8 mouse cellular contexts compared by ENCODE assay signal in genomic region chr17:35240384-35241304, GRCm38 (mm10). TPM values are rescaled to one million over a fixed set of nuclear protein-coding genes. Genes with fewer than 3 reads are reported as not detected.
DNase-seq lines count a peak whose midpoint lies in the region; ATAC-seq and TF ChIP-seq lines count a peak whose summit lies in the region.

No protein-coding gene starts in this region.

- 33% methylated on average over 12 of the region's 12 CpGs for WGBS in embryonic facial prominence, embryonic 11.5 days
- WGBS in hindbrain, embryonic 16.5 days = 30% methylated on average over 12 of the region's 12 CpGs
- 58% methylated on average over 12 of the region's 12 CpGs for WGBS in macrophage (ENCODE audit: missing documents)

- H3K4me1 ChIP-seq in embryonic facial prominence, embryonic 11.5 days (ENCODE audit: control insufficient read depth, insufficient read depth, low read length) = peaks cover 5% of the 10 kb centered on the region
- H3K4me1 ChIP-seq in hindbrain, embryonic 16.5 days (ENCODE audit: control insufficient read depth, insufficient read depth, low read depth, low read length) = peaks cover 41% of the 10 kb centered on the region

- no peaks in the 10 kb centered on the region for H3K9me3 ChIP-seq in embryonic facial prominence, embryonic 11.5 days (replicated peaks; ENCODE audit: control insufficient read depth, low read length)
- no peaks in the 10 kb centered on the region for H3K9me3 ChIP-seq in hindbrain, embryonic 16.5 days (ENCODE audit: control insufficient read depth, low read length)

- H3K27ac ChIP-seq in layer of hippocampus, adult 2 months = peak overlapping the region; percentile 100
- peak overlapping the region; percentile 52 for H3K27ac ChIP-seq in embryonic facial prominence, embryonic 11.5 days (replicated peaks; ENCODE audit: low read depth, low read length)
- H3K27ac ChIP-seq in hindbrain, embryonic 16.5 days (ENCODE audit: low read depth, low read length) = peak overlapping the region; percentile 89
- peak overlapping the region; percentile 92 for H3K27ac ChIP-seq in macrophage

- peak overlapping the region; percentile 88 for H3K4me2 ChIP-seq in embryonic facial prominence, embryonic 11.5 days (ENCODE audit: low read depth, low read length)
- peak overlapping the region; percentile 78 for H3K4me2 ChIP-seq in hindbrain, embryonic 16.5 days (ENCODE audit: low read length)

- no peak for DNase-seq in layer of hippocampus, adult 2 months (ENCODE audit: low spot score in 2 of 2)
- no peak for DNase-seq in layer of hippocampus, postnatal 10 days (ENCODE audit: low spot score in 2 of 2)
- no peak for DNase-seq in embryonic facial prominence, embryonic 11.5 days (ENCODE audit: low spot score)
- DNase-seq in yolk sac, embryonic 10.5 days (ENCODE audit: low spot score) = no peak
- no peak for DNase-seq in left cerebral cortex, adult 11 months (ENCODE audit: low spot score)
- DNase-seq in right cerebral cortex, postnatal 10 days (ENCODE audit: low spot score in 2 of 2) = no peak

- peaks cover 12% of the 10 kb centered on the region for H3K36me3 ChIP-seq in embryonic facial prominence, embryonic 11.5 days (replicated peaks; ENCODE audit: control insufficient read depth, insufficient read depth, low read depth, low read length)
- H3K36me3 ChIP-seq in hindbrain, embryonic 16.5 days (ENCODE audit: control insufficient read depth, insufficient read depth, low read length) = peaks cover 21% of the 10 kb centered on the region
- H3K36me3 ChIP-seq in macrophage (ENCODE audit: inconsistent target) = peaks cover 13% of the 10 kb centered on the region; the same call in 1 of the 2 replicates

- 0 out of 2 replicates have a peak, but pooled peaks have one; percentile 0 for ATAC-seq in embryonic facial prominence, embryonic 11.5 days (replicated peaks; ENCODE audit: insufficient number of reproducible peaks, low FRiP score, low TSS enrichment, low read depth)
- peak; percentile 1; the same call in 1 of the 2 replicates for ATAC-seq in hindbrain, embryonic 16.5 days

- H3K4me3 ChIP-seq in layer of hippocampus, adult 2 months = peak overlapping the region; percentile 95
- peak overlapping the region; percentile 93 for H3K4me3 ChIP-seq in embryonic facial prominence, embryonic 11.5 days (ENCODE audit: low read depth, low read length)
- H3K4me3 ChIP-seq in hindbrain, embryonic 16.5 days (ENCODE audit: low read length) = peak overlapping the region; percentile 69
- peak overlapping the region; percentile 29 for H3K4me3 ChIP-seq in macrophage (ENCODE audit: inconsistent target)

- no peaks in the 10 kb centered on the region for H3K27me3 ChIP-seq in embryonic facial prominence, embryonic 11.5 days (ENCODE audit: control insufficient read depth, insufficient read depth, low read length)
- no peaks in the 10 kb centered on the region for H3K27me3 ChIP-seq in hindbrain, embryonic 16.5 days (replicated peaks; ENCODE audit: control insufficient read depth, insufficient read depth, low read length)

- no peak for TF ChIP-seq CTCF in layer of hippocampus, adult 2 months (conservative IDR thresholded peaks at IDR 0.05)

- H3K79me2 ChIP-seq in macrophage (ENCODE audit: inconsistent target) = peaks cover 36% of the 10 kb centered on the region

- peak overlapping the region; percentile 52 for H3K9ac ChIP-seq in embryonic facial prominence, embryonic 11.5 days (replicated peaks; ENCODE audit: low read length)
- H3K9ac ChIP-seq in hindbrain, embryonic 16.5 days (ENCODE audit: low read depth, low read length) = peak overlapping the region; percentile 64

RNA-seq across cellular contexts. Expression of gene Ddx39b, which starts 0.9 kb away (rescaled TPM):
- total RNA-seq in layer of hippocampus, adult 2 months (2021) = 100 to 1,000 TPM; 230 to 239 TPM
- total RNA-seq in layer of hippocampus, postnatal 10 days (2021) = 100 to 1,000 TPM; 257 to 272 TPM
- polyA plus RNA-seq in embryonic facial prominence, embryonic 11.5 days (2014; fragmentation: Nextera tagmentation; extraction: Ambion mirVana) = 664 and 669 TPM in 2 replicates
- 331 and 355 TPM in 2 replicates for polyA plus RNA-seq in hindbrain, embryonic 16.5 days (2015; fragmentation: Nextera tagmentation; extraction: Ambion mirVana)
- 100 to 1,000 TPM; 305 to 692 (median 502) TPM for total RNA-seq in macrophage (2018; cell fraction: chromatin; rRNA removed)
- 100 to 1,000 TPM in 13 of 26 experiments, 10 to 100 TPM in 13; 75.9 to 135 (median 100) TPM for total RNA-seq in macrophage (2018; cell fraction: cytosol; rRNA removed)
- total RNA-seq in macrophage (2018; cell fraction: nucleus; rRNA removed) = 100 to 1,000 TPM; 313 to 609 (median 458) TPM
- 113 to 158 TPM (median 122 TPM) in 3 replicates for polyA plus RNA-seq in macrophage (2018)

RNA-seq across cellular contexts. Expression of gene Nfkbil1, which starts 5.1 kb away (rescaled TPM):
- 10 to 100 TPM; 13.3 to 15.1 TPM for total RNA-seq in layer of hippocampus, adult 2 months (2021)
- 10 to 100 TPM; 14.2 to 15.5 TPM for total RNA-seq in layer of hippocampus, postnatal 10 days (2021)
- polyA plus RNA-seq in embryonic facial prominence, embryonic 11.5 days (2014; fragmentation: Nextera tagmentation; extraction: Ambion mirVana) = 3.1 and 4.0 TPM in 2 replicates
- 9.8 and 10.1 TPM in 2 replicates for polyA plus RNA-seq in hindbrain, embryonic 16.5 days (2015; fragmentation: Nextera tagmentation; extraction: Ambion mirVana)
- total RNA-seq in macrophage (2018; cell fraction: chromatin; rRNA removed) = 10 to 100 TPM in 24 of 26 experiments, 1 to 10 TPM in 2; 6.7 to 47.8 (median 25.9) TPM
- total RNA-seq in macrophage (2018; cell fraction: cytosol; rRNA removed) = 10 to 100 TPM in 22 of 26 experiments, 1 to 10 TPM in 4; 8.7 to 22.2 (median 18.1) TPM
- total RNA-seq in macrophage (2018; cell fraction: nucleus; rRNA removed) = 10 to 100 TPM in 22 of 26 experiments, 1 to 10 TPM in 4; 8.6 to 27.7 (median 18.6) TPM
- polyA plus RNA-seq in macrophage (2018) = 8.3 to 16.7 TPM (median 14.8 TPM) in 3 replicates

RNA-seq across cellular contexts. Expression of gene Atp6v1g2, which starts 7.2 kb away (rescaled TPM):
- total RNA-seq in layer of hippocampus, adult 2 months (2021) = 100 to 1,000 TPM; 615 to 646 TPM
- total RNA-seq in layer of hippocampus, postnatal 10 days (2021) = 100 to 1,000 TPM; 310 to 356 TPM
- polyA plus RNA-seq in embryonic facial prominence, embryonic 11.5 days (2014; fragmentation: Nextera tagmentation; extraction: Ambion mirVana) = 6.2 and 7.9 TPM in 2 replicates
- 140 and 151 TPM in 2 replicates for polyA plus RNA-seq in hindbrain, embryonic 16.5 days (2015; fragmentation: Nextera tagmentation; extraction: Ambion mirVana)
- total RNA-seq in macrophage (2018; cell fraction: chromatin; rRNA removed) = 10 to 100 TPM in 18 of 26 experiments, 1 to 10 TPM in 8; 4.2 to 28.2 (median 14.3) TPM
- 1 to 10 TPM; 2.2 to 6.6 (median 3.8) TPM for total RNA-seq in macrophage (2018; cell fraction: cytosol; rRNA removed)
- 10 to 100 TPM in 10 of 26 experiments, 1 to 10 TPM in 16; 4.8 to 33.5 (median 8.2) TPM for total RNA-seq in macrophage (2018; cell fraction: nucleus; rRNA removed)
- 5.0 to 12.5 TPM (median 6.9 TPM) in 3 replicates for polyA plus RNA-seq in macrophage (2018)

RNA-seq across cellular contexts. Expression of gene Gm16181, which starts 20.0 kb away (rescaled TPM):
- total RNA-seq in layer of hippocampus, adult 2 months (2021) = not detected
- total RNA-seq in layer of hippocampus, postnatal 10 days (2021) = not detected
- not detected in 2 replicates for polyA plus RNA-seq in embryonic facial prominence, embryonic 11.5 days (2014; fragmentation: Nextera tagmentation; extraction: Ambion mirVana)
- 0.34 and 0.45 TPM in 2 replicates for polyA plus RNA-seq in hindbrain, embryonic 16.5 days (2015; fragmentation: Nextera tagmentation; extraction: Ambion mirVana)
- 10 to 100 TPM in 3 of 26 experiments, 1 to 10 TPM in 12, not detected in 11; 2.4 to 18.5 (median 7.6) TPM for total RNA-seq in macrophage (2018; cell fraction: chromatin; rRNA removed)
- total RNA-seq in macrophage (2018; cell fraction: cytosol; rRNA removed) = 1 to 10 TPM in 11 of 26 experiments, under 1 TPM in 7, not detected in 8; 0.51 to 4.6 (median 1.3) TPM
- 10 to 100 TPM in 7 of 26 experiments, 1 to 10 TPM in 14, not detected in 5; 1.2 to 30.6 (median 7.2) TPM for total RNA-seq in macrophage (2018; cell fraction: nucleus; rRNA removed)
- not detected in 3 replicates for polyA plus RNA-seq in macrophage (2018)

RNA-seq across cellular contexts. Expression of gene H2-D1, which starts 21.9 kb away (rescaled TPM):
- 10 to 100 TPM; 15.7 to 21.2 TPM for total RNA-seq in layer of hippocampus, adult 2 months (2021)
- total RNA-seq in layer of hippocampus, postnatal 10 days (2021) = 10 to 100 TPM; 15.2 to 17.5 TPM
- polyA plus RNA-seq in embryonic facial prominence, embryonic 11.5 days (2014; fragmentation: Nextera tagmentation; extraction: Ambion mirVana) = 18.8 and 24.0 TPM in 2 replicates
- 125 and 134 TPM in 2 replicates for polyA plus RNA-seq in hindbrain, embryonic 16.5 days (2015; fragmentation: Nextera tagmentation; extraction: Ambion mirVana)
- 1,000 to 10,000 TPM; 1,047 to 3,424 (median 2,210) TPM for total RNA-seq in macrophage (2018; cell fraction: chromatin; rRNA removed)
- 1,000 to 10,000 TPM; 3,633 to 6,553 (median 5,167) TPM for total RNA-seq in macrophage (2018; cell fraction: cytosol; rRNA removed)
- total RNA-seq in macrophage (2018; cell fraction: nucleus; rRNA removed) = over 10,000 TPM in 1 of 26 experiments, 1,000 to 10,000 TPM in 25; 2,886 to 10,022 (median 6,458) TPM
- 2,972 to 5,352 TPM (median 3,334 TPM) in 3 replicates for polyA plus RNA-seq in macrophage (2018)

Comparison
In these comparisons a context has a peak if more than half of its experiments do, and no peak if none do; other contexts are left out.
1. H3K4me3 ChIP-seq: peak in every context shown above with its lines; median percentile 95 in layer of hippocampus, adult 2 months; 93 in embryonic facial prominence, embryonic 11.5 days; 69 in hindbrain, embryonic 16.5 days; 29 in macrophage.
2. RNA of gene Atp6v1g2, which starts 7.2 kb away (polyA plus RNA-seq): 140 to 151 TPM in hindbrain, embryonic 16.5 days; 5.0 to 12.5 TPM in macrophage and 6.2 to 7.9 TPM in embryonic facial prominence, embryonic 11.5 days; every median in the first group is over 10 times any median in the second.
3. Peak in every context shown above with its lines, with median percentiles within 50 percentile points of each other: H3K27ac ChIP-seq.